Mouse (Mus musculus): ENCODE data around the gene Ccdc69.

- no peak for TF ChIP-seq CTCF (IDR thresholded peaks at IDR 0.05; ENCODE audit: borderline replicate concordance, insufficient read depth, low read length)
- no peak for TF ChIP-seq POLR2A (IDR thresholded peaks at IDR 0.05; ENCODE audit: low read depth, low read length)
Observed at GRCm38 (mm10) chr11:55110566-55111169, 32.7 kb upstream of the Ccdc69 start.

Data from embryonic fibroblast, embryonic 13.5 days (primary cell).